Mouse (Mus musculus): ENCODE data around the gene Ccdc183.

The Ccdc183 gene

GRCm38 (mm10) chr2:25576965-25577891, 40.2 kb downstream of the Ccdc183 start:
- no peak for DNase-seq

GRCm38 (mm10) chr2:25576028-25576850, 41.2 kb downstream of the Ccdc183 start:
- no peak for DNase-seq

GRCm38 (mm10) chr2:25575432-25576027, 41.9 kb downstream of the Ccdc183 start:
- no peak for DNase-seq

- DNase-seq = peak; percentile 98
Measured at GRCm38 (mm10) chr2:25574579-25575431, 42.7 kb downstream of the Ccdc183 start, which contains the start of the genes Mamdc4 and Phpt1. Mamdc4 (minus strand) TSS chr2:25574845. Phpt1 (minus strand) TSS chr2:25575224.

DNA sequence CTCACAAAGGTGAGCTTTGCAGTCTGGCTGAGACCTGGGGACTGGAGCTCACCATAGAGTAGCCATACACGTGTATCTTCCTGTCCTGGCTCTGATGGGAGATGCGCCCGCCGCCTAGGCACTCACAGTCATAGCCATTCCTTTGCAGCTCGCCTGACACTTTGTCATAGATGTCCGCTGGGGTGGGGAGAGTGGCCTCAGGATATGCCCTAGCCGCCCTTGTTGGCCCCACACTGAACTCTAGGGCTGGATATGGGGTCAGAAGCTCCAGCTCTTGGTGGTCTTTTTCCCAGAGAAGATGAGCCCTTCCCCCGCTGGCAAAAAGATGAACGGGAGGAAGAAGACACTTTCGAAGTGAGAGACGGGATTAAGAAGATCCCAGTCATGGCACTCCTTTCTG, 43.3 kb downstream of the Ccdc183 start:
- no peak for DNase-seq

DNA sequence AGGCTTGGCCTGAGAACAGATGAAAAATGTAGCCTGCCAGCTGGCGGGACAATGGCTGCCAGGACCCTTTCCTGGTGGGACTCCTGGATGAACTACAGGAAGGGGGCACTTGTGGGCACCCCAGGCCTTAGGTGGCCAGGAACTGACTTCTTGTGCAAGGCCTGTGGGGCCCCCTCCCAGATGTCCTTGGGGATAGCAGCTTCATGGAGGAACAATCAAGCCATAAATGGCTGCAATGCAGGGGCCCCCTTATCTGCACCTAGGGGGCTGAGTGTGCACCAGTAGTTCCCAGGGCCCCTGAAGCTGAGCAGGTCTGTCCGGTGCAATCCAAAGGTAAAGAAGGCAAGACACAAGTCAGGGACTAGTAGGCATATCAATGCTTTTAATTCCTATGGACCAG, 44.4 kb downstream of the Ccdc183 start:
- DNase-seq = no peak

DNA sequence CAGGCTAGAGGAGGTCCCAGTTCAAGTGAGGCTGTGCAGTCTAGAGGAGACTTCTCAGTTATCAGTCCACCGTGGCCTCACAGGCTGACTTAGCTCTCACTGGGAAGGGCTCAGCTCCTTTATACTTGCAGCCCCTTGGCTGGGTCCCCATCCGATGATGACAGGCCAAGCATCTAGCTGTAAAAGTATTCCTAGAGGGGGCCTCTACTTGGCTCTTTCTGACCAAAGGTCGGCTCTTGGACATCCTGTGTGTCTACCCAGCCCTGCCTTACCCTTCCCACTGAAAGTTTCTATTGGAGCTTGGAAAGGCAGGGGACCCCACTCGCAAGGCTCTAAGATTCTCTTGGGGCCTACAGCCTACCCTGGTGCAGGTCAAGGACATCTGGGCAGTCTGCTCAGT, 46.3 kb downstream of the Ccdc183 start:
- no peak for DNase-seq

DNA sequence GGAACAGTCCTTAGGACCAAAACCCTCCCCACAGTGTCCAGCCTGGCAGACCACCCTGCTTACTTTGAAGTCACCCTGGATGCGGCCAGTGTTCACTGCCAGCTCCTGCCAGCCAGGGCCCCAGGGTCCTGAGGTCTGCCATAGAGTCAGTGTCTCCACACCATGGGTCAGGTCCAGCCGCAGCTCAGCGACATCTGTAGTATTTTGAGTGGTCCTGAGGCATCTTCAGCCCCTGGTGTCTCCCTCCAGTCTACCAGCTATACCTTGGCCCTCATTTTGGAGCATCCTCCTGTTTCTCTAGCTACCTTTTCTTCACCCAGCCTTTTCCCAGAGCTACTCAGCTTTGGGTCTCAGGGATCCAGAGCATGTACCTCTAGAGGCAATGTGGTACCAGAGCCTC, 48.2 kb downstream of the Ccdc183 start:
- no peak for DNase-seq

GRCm38 (mm10) chr2:25568473-25569019, 48.9 kb downstream of the Ccdc183 start:
- no peak for DNase-seq

GRCm38 (mm10) chr2:25566558-25566957, 50.9 kb downstream of the Ccdc183 start:
- DNase-seq = no peak

GRCm38 (mm10) chr2:25565741-25566140, 51.7 kb downstream of the Ccdc183 start:
- no peak for DNase-seq

- DNase-seq = no peak
Measured at GRCm38 (mm10) chr2:25561946-25562345, 55.5 kb downstream of the Ccdc183 start.

DNA sequence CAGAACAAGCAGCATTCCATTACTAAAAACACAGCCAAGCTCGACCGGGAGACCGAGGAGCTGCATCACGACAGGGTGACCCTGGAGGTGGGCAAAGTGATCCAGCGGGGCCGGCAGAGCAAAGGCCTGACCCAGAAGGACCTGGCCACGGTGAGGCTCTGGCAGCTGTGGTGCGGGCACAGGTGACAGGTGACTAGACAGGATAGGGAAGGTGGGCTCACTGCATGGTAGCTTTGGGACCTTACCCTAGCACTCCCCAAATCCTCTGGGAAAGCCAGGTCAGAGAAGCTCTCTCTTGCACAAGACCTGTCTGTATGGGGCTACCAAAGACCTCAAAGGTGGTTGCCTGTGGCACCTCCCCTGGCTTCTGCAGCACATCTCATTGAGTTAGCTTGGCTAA, 56.9 kb downstream of the Ccdc183 start:
- DNase-seq = no peak

GRCm38 (mm10) chr2:25558774-25559173, 58.7 kb downstream of the Ccdc183 start:
- no peak for DNase-seq
